Mouse (Mus musculus) hematopoietic stem cell, adult 5-6 weeks (primary cell): ENCODE results near the gene Phyhipl. TPM values are rescaled to one million over a fixed set of nuclear protein-coding genes. Genes with fewer than 3 reads are reported as not detected.

Experiments used
- ATAC-seq, 2 experiments: fragments of 125-278 bp in 1 of 2; replicated peaks in 1 of 2; 2 replicates each; pipeline ENCODE4 v1.8.0; 2016 to 2017; ENCODE audit warnings: inconsistent platforms in 2 of 2, mild to moderate bottlenecking in 2 of 2, moderate number of reproducible peaks in 2 of 2, low read depth in 1 of 2, moderate TSS enrichment in 1 of 2; ENCODE audit not compliant: low FRiP score in 2 of 2, poor library complexity in 2 of 2, severe bottlenecking in 2 of 2, insufficient read depth in 1 of 2, low TSS enrichment in 1 of 2
- total RNA-seq: library from RNA; stranded (forward); fragments of 172-1452, 232-1000 nt; gene quantifications from 2 replicates; pipeline ENCODE4 v1.2.3, GENCODE M21; 2017

Gene Phyhipl
- not detected in 2 replicates for total RNA-seq

DNA sequence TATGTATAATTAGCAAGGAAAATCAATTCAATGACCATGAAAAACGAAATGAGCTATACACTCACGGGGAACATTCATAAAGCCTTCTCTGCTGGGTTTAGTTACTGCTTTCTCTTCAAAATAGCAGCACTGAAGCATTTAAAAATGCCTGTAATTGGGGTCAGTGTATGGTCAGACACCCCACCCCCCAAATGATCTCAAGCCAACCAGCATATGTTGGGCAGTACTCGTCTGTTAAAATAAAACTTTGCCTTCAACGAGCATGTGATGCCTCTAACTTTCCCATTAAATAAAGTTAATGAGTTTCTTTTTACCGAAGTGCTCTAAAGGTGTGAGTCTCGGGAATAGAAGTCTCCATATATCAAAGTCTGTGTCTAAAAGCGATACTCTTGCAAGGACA, at the start of gene Phyhipl:
TSS of gene Phyhipl (minus strand) at position 138 of the 400 bp plus-strand sequence.
- ATAC-seq: no peak

- 0 out of 4 replicates have a peak, but pooled peaks of 1 of the 2 experiments have one; percentile 22 for ATAC-seq
Measured at GRCm38 (mm10) chr10:70703211-70703610, 47.4 kb upstream of the Phyhipl start.

DNA sequence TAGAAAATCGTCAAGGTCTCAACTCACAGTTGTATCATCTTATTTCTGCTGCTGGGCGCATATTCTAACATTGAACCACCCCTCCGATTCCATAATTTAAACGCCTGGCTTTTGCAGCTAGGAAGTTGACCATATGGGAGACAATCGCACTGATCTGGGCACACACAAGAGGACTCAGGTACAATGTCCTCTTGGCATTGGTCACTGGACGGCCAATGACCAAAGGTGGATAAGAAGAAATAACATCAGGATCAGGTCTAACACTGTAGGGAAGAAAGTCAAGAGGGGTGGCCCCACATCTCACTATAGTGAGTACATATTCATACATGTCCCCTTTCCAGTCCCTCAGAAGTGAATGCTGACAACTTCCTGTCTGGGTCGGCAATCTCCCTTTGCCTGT, 43.8 kb upstream of the Phyhipl start:
- ATAC-seq: no peak

GRCm38 (mm10) chr10:70698014-70698413, 42.2 kb upstream of the Phyhipl start:
- no peak for ATAC-seq

DNA sequence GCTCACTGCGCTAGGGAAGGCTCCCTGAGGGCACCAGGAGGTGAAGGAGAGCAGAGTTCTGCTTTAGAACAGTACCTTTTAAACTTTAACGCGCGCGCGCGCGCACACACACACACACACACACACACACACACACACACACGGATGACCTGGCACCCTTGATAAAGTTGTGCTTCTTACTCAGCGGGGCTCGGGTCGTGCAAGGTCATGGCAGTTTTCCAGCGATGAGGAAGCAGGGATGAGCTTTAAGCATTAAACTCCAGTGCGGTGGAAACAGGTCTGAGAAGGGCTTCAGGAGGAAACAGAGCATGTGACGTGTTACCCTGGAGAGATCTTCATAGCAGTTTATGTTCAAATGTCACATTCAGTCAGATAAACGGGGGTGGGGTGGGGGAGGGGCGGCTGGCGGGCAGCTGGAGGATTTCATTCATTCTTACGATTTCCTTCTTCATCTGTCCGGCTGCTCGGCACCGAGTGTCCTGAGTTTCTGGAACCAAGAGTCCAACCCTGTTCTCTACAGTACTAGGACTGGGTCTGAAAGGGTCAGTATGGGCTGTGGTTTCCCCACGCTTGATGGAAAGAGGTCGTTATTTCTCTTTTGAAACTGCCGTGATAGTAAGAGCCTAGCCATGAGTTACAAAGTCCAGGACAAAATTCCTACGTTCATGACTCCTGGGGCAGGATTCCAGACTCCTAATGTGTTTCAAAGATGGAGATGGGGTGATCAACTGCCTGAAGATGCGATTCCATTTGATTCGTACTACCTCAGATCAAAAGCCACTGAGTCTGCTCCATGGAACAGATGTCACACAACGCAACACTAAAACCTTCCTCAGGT, 41.2 kb upstream of the Phyhipl start:
- ATAC-seq: no peak

DNA sequence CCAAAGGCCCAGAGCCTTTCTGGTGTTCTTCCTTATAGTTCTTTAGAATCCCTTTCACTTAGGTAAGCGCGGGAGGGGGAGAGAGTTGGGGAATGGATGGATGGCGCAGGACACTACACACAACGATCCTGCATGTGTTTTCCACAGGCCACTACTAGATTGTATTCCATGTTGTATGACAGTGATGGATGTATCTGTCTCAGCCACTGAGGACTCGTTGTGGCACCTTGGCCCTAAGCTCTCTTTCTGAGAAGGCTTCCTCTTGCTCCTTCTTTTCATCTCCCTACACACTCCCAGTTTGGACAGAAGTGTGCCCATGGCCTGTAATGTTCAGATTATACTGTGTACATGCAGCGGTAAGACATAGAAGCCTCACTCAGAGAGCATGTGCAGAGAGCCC, 33.6 kb upstream of the Phyhipl start:
- no peak for ATAC-seq

DNA sequence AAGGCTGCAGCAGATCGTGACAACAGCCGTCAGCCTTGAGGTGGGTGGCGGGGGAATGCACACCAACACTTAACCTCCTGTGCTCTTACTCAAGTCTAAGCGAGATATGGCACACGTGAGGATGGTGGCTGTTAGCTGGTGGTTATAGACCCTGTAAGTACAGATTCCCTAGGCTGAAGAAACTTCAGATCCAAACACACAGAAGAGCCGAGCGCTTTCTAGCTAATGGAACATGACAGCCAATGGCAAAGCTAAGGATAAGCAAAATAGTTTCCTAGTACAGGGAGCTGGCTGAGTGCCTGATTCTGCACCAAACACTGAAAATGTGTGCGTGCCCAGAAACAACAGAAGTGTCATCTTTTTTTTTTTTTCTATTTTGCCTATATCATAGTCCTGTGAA, 33.1 kb upstream of the Phyhipl start:
- no peak for ATAC-seq

DNA sequence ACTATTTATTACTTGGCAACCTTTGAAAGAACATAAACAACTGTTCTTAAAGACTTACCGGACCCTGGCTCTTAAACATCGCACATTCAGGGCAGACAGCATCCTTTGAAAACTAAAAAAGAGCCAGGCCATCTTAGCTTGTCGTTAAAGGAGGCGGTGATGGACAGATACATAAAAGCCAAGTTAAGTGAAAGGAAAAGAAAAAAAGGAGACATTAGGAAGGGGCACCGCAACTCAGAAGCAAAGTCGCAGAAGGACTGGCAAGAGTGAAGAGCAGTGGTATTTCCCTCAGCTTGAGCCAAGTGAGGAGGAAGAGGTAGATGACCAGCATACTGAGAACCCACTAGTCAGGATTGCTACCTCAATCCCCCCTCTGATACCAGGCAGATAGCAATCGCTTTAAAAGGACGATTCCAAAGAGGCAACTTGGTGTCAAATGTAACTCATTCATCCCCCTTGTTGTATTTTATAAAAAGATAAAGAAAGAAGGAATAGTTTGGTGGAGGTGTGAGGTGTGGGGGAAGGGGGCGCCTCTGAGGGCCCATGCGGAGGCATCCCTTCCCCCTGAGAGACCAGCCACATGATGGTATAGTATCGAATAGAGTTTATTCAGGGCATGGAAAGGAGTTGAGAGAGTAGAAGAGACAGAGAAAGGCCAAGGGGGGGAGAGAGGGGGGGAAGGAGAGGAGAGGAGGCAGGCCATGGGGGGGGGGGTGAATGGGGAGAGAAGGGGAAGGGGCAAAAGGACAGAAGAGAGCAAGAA, 31.4 kb upstream of the Phyhipl start:
- ATAC-seq: no peak

DNA sequence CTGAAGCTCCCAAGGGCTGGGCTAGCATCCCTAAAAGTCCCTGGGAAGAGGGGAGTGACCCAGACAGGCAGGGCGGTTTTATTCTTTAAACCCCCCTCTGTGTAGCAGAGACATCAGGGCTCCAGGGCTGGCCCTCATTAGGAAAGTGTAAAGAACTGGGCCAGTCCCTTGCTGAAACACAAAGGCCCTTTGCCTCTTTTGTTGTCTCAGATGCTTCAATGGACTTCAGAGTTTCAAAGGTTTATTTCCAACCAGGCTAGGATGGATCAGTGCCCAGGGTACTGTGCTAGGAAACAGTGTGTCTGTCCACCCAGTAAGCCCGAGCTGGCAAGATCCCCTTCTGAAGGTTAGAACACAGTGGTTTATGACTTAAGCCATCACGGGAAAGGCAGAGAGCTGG, 30.7 kb upstream of the Phyhipl start:
- ATAC-seq: no peak

DNA sequence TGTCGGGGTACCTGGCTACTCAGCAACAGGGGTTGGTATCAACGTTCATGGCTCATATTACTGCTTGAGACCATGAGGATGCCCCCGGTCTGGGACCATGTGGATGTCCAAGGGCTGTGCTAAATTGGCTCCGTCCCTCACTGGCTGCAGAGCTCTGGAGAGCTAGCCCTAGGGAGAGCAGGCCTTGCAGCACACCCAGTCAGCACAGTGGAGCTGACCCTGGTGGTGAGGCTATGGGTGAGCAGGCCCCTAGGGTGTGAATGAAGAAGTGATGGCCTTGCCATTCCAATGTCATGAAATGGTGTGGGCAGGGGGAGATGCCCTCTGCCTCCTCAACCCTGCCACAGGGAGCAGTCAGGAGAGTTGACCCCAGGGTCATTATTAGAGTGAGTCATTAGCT, 27.7 kb upstream of the Phyhipl start:
- ATAC-seq: no peak

DNA sequence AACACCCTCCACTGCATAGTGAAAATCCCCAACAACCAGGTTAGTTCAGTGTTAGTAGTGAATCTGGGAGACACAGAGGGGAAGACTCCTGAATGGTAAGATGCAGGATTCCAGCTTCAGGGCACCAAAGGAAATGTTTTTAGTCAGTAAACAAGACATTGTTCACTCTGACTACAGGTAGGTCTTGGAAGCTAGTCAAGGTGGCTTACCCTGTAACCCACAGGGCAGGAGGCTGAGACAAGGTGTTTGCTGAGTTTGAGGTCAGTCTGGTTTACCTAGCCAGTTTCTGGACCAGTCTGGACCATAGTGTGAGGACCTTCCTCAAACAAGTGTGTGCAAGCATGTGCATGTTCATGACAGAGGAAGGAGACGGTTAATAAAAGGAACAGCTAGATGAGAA, 22.2 kb upstream of the Phyhipl start:
- ATAC-seq: no peak

- ATAC-seq: no peak
Measured at GRCm38 (mm10) chr10:70656272-70656671, 507 bp upstream of the Phyhipl start.

DNA sequence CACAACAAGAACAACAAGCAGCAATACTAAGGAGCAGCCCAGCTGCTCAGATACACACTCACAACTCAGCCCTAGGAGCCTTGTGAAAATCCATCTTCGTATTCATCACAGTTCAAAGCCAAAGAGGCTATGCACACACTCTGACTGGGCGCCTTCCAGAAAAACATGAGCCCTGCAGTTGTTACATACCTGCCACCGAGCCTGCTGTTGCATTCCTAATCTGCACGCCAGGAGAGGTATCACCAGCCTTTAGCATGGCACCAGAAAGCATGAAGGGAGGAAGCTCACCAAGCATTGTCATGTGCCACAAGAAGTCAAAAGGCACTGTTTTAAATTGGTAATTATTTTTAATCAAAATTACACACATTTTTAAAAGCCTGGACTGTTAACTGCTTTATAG, 1.1 kb downstream of the Phyhipl start:
- ATAC-seq: no peak

DNA sequence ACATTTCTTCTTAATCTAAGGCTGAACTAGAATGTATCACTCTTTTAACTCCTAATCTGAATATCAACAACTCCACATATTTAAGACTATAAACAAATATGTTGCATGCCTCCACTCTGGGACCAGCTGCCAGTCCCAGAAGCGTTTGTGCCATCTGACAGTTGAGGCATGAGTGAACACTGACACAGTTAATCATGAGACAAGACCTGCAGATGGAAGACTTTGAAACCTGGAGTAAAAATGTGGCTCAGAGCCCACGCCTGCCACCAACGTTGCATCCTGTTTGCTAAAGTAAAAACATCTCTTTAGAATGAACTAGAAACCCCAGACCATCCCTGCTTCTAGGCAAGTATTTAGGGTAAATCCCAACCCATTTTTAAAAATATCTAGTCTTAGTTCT, 1.6 kb downstream of the Phyhipl start:
- ATAC-seq: no peak

DNA sequence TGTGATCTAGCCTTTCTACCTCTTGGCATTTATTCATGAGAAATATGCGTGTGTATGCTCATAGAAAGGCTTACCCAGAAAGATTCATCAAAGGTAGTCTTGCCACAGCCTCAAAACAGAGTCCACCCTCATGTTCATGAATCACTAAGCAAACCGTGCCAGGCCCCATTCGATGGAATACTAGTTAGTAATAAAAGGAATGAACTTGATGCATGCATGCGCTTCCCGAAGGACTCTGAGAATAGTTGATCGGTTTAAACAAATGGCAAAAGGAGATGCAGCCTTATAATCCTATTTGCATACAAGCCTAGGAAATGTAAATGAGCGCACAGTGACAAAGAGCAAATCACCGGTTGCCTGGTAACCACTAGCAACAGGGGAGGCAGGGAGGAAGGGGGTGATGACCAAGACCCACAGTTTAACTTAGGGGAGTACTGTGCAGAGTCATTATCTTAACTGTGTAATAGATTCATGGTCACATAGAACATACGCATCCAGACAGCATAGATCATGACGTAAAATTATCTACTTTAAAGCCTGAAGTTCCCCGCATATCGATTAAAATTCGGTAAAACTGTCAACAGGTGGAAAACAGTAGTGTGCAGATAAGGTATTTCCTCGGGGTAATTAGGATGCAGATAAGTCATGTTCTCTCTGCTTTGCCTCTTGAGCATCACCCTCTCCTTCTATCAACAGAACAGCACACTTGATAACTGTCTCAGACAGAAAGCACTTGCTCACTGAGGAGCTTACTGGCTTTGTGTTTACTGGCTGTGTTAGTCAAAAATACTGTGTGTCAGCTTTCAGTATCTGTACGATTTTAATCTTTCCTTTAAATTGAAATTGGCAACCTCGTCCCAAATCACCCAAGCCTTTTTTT, 3.8 kb downstream of the Phyhipl start:
- ATAC-seq: no peak

DNA sequence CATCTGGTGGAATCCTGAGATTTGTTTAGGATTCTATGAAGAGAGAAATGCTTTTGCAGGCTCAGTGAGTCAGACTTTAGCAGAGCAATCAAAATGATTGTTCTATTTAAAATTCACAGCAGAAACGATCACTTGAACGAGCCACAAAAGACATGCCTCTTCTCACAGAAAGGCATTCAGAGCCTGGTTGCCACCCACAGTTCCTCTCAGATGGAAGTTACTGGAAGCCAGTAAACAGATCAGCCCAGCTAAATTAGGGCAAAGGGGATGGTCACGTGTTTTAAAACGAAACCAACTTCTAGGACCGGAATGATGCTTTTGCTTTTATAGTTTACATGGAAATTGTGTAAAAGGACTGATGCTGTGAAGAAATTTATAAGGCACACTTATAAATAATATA, 6.9 kb downstream of the Phyhipl start:
- no peak for ATAC-seq

DNA sequence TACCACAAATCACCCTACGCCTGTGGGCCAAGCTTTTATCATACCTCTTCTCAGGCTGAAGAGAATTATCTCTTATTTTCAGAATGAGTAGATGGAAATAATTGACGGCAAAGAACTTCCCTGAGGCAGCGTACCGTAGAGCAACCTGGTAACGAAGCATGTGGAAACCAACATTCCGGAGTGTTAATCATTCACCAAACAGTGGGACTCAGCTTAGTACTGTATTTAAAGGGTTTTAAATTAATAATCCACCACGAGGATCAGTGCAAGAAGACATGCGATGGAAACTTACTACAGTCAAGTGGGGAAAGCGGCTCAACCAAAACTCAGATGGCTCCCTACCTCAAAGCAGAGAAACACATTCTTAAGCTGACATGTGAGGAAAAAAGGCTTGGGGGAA, 12.6 kb downstream of the Phyhipl start:
- ATAC-seq: no peak
